Mouse (Mus musculus): Measurements from ENCODE around the gene Ankzf1. TPM values are rescaled to one million over a fixed set of nuclear protein-coding genes. Genes with fewer than 3 reads are reported as not detected.

Gene Ankzf1
- total and polyA plus RNA-seq, 2 experiments: 16.6 to 17.7 TPM

GRCm38 (mm10) chr1:75155837-75156236 lies 36.1 kb upstream of the Ankzf1 start:
- no peaks in the 10 kb centered on the region for H3K79me2 ChIP-seq (ENCODE audit: control insufficient read depth, insufficient read depth, low read length)
- no peak for DNase-seq (ENCODE audit: extremely low read depth, low read depth, low spot score)
- no peak overlapping the region for H3K27ac ChIP-seq (replicated peaks; ENCODE audit: insufficient read depth, low read depth, low read length)
- H3K9ac ChIP-seq (ENCODE audit: low read depth, low read length): no peak overlapping the region
- WGBS: 62% methylated on average over 3 of the region's 3 CpGs
- H3K4me3 ChIP-seq (ENCODE audit: insufficient read depth, low read depth, low read length): no peak overlapping the region
- H3K4me1 ChIP-seq (ENCODE audit: control insufficient read depth, insufficient read depth, low read length): no peaks in the 10 kb centered on the region
- no peaks in the 10 kb centered on the region for H3K27me3 ChIP-seq (ENCODE audit: control insufficient read depth, insufficient read depth, low read length)
- TF ChIP-seq CTCF (IDR thresholded peaks at IDR 0.05; ENCODE audit: low read depth, low read length) (no peak), POLR2A (IDR thresholded peaks at IDR 0.05; ENCODE audit: extremely low read depth, insufficient read depth, low read length) (no peak)
- no peaks in the 10 kb centered on the region for H3K36me3 ChIP-seq (ENCODE audit: control insufficient read depth, insufficient read depth, low read length)

- H3K4me3 ChIP-seq (ENCODE audit: insufficient read depth, low read depth, low read length): no peak overlapping the region
- H3K27me3 ChIP-seq (ENCODE audit: control insufficient read depth, insufficient read depth, low read length): no peaks in the 10 kb centered on the region
- DNase-seq (ENCODE audit: extremely low read depth, low read depth, low spot score): no peak
- no peak for TF ChIP-seq CTCF (IDR thresholded peaks at IDR 0.05; ENCODE audit: low read depth, low read length)
- TF ChIP-seq POLR2A (IDR thresholded peaks at IDR 0.05; ENCODE audit: extremely low read depth, insufficient read depth, low read length): no peak
- H3K36me3 ChIP-seq (ENCODE audit: control insufficient read depth, insufficient read depth, low read length): no peaks in the 10 kb centered on the region
- H3K4me1 ChIP-seq (ENCODE audit: control insufficient read depth, insufficient read depth, low read length): no peaks in the 10 kb centered on the region
- H3K9ac ChIP-seq (ENCODE audit: low read depth, low read length): no peak overlapping the region
- no peak overlapping the region for H3K27ac ChIP-seq (replicated peaks; ENCODE audit: insufficient read depth, low read depth, low read length)
- no peaks in the 10 kb centered on the region for H3K79me2 ChIP-seq (ENCODE audit: control insufficient read depth, insufficient read depth, low read length)
These were observed 33.0 kb upstream of the Ankzf1 start for GRCm38 (mm10) chr1:75158990-75159389.

GRCm38 (mm10) chr1:75159540-75160255 lies 32.3 kb upstream of the Ankzf1 start:
- Histone ChIP-seq H3K4me1 (ENCODE audit: control insufficient read depth, insufficient read depth, low read length) (no peaks in the 10 kb centered on the region), H3K27ac (replicated peaks; ENCODE audit: insufficient read depth, low read depth, low read length) (no peak overlapping the region)

GRCm38 (mm10) chr1:75160256-75160617 lies 31.7 kb upstream of the Ankzf1 start:
- no peak overlapping the region for H3K9ac ChIP-seq (ENCODE audit: low read depth, low read length)
- H3K4me1 ChIP-seq (ENCODE audit: control insufficient read depth, insufficient read depth, low read length): no peaks in the 10 kb centered on the region
- TF ChIP-seq CTCF (IDR thresholded peaks at IDR 0.05; ENCODE audit: low read depth, low read length) (no peak), POLR2A (IDR thresholded peaks at IDR 0.05; ENCODE audit: extremely low read depth, insufficient read depth, low read length) (no peak)
- no peak for DNase-seq (ENCODE audit: extremely low read depth, low read depth, low spot score)
- WGBS: 95% methylated on average over 4 of the region's 4 CpGs
- H3K4me3 ChIP-seq (ENCODE audit: insufficient read depth, low read depth, low read length): no peak overlapping the region
- H3K27me3 ChIP-seq (ENCODE audit: control insufficient read depth, insufficient read depth, low read length): no peaks in the 10 kb centered on the region
- H3K27ac ChIP-seq (replicated peaks; ENCODE audit: insufficient read depth, low read depth, low read length): no peak overlapping the region
- H3K36me3 ChIP-seq (ENCODE audit: control insufficient read depth, insufficient read depth, low read length): no peaks in the 10 kb centered on the region
- no peaks in the 10 kb centered on the region for H3K79me2 ChIP-seq (ENCODE audit: control insufficient read depth, insufficient read depth, low read length)

More at GRCm38 (mm10) chr1:75159540-75160255, 32.3 kb upstream of the Ankzf1 start:
- DNase-seq (ENCODE audit: extremely low read depth, low read depth, low spot score): no peak
- Histone ChIP-seq H3K36me3 (ENCODE audit: control insufficient read depth, insufficient read depth, low read length) (no peaks in the 10 kb centered on the region), H3K27me3 (ENCODE audit: control insufficient read depth, insufficient read depth, low read length) (no peaks in the 10 kb centered on the region), H3K4me3 (ENCODE audit: insufficient read depth, low read depth, low read length) (no peak overlapping the region), H3K9ac (ENCODE audit: low read depth, low read length) (no peak overlapping the region), H3K79me2 (ENCODE audit: control insufficient read depth, insufficient read depth, low read length) (no peaks in the 10 kb centered on the region)
- 84% methylated on average over 5 of the region's 5 CpGs for WGBS
- no peak for TF ChIP-seq CTCF (IDR thresholded peaks at IDR 0.05; ENCODE audit: low read depth, low read length)
- TF ChIP-seq POLR2A (IDR thresholded peaks at IDR 0.05; ENCODE audit: extremely low read depth, insufficient read depth, low read length): no peak

- Histone ChIP-seq H3K4me3 (ENCODE audit: insufficient read depth, low read depth, low read length) (peak overlapping the region; percentile 34), H3K27ac (replicated peaks; ENCODE audit: insufficient read depth, low read depth, low read length) (peak overlapping the region; percentile 40), H3K79me2 (ENCODE audit: control insufficient read depth, insufficient read depth, low read length) (no peaks in the 10 kb centered on the region), H3K9ac (ENCODE audit: low read depth, low read length) (peak overlapping the region; percentile 59), H3K27me3 (ENCODE audit: control insufficient read depth, insufficient read depth, low read length) (no peaks in the 10 kb centered on the region), H3K36me3 (ENCODE audit: control insufficient read depth, insufficient read depth, low read length) (peaks cover 19% of the 10 kb centered on the region), H3K4me1 (ENCODE audit: control insufficient read depth, insufficient read depth, low read length) (peaks cover 13% of the 10 kb centered on the region)
- TF ChIP-seq POLR2A (IDR thresholded peaks at IDR 0.05; ENCODE audit: extremely low read depth, insufficient read depth, low read length) (no peak), CTCF (IDR thresholded peaks at IDR 0.05; ENCODE audit: low read depth, low read length) (no peak)
- DNase-seq (ENCODE audit: extremely low read depth, low read depth, low spot score): no peak
- WGBS: 8% methylated on average over 7 of the region's 7 CpGs
These were observed 23.9 kb upstream of the Ankzf1 start for GRCm38 (mm10) chr1:75168093-75168471.

Data from liver, adult 2 months (tissue).